Mouse (Mus musculus) olfactory bulb, adult 2 months (tissue): ENCODE data around the gene Cd300ld5. TPM values are rescaled to one million over a fixed set of nuclear protein-coding genes. Genes with fewer than 3 reads are reported as not detected.
"Not testable (repeated sequence)": the region's sequence is repeated elsewhere in the genome, so short reads cannot be mapped to it uniquely, and the experiment has no call there.

Experiments used
- H3K27ac ChIP-seq: fragments of 200-500 bp; 2 replicates; pipeline ENCODE4 v1.5.1; 2012; ENCODE audit warnings: low read depth, low read length; ENCODE audit not compliant: insufficient read depth
- H3K4me1 ChIP-seq: fragments of 200-500 bp; 2 replicates; pipeline ENCODE4 v1.6.1; 2012; ENCODE audit warnings: low read length; ENCODE audit not compliant: control insufficient read depth, insufficient read depth
- H3K4me3 ChIP-seq: fragments of 200-500 bp; 2 replicates; pipeline ENCODE4 v1.5.1; 2012; ENCODE audit warnings: mild to moderate bottlenecking, low read depth, low read length, moderate library complexity; ENCODE audit not compliant: insufficient read depth
- CTCF ChIP-seq: fragments of 200-500 bp; IDR thresholded peaks from 2 replicates; pipeline ENCODE4 v1.5.1; 2012; ENCODE audit warnings: low read depth, mild to moderate bottlenecking, low read length, moderate library complexity; ENCODE audit not compliant: insufficient read depth
- POLR2A ChIP-seq: fragments of 200-500 bp; IDR thresholded peaks from 2 replicates; pipeline ENCODE4 v1.6.1; 2012; ENCODE audit warnings: mild to moderate bottlenecking, low read depth, low read length, moderate library complexity; ENCODE audit not compliant: insufficient read depth
- WGBS: fragments of 180-500 bp; shearing (Covaris S2); methylation state at CpG from one replicate; pipeline ENCODE4 v1.1.7; 2018; 5-methylcytosine and 5-hydroxymethylcytosine counted together
- polyA plus RNA-seq: library from polyadenylated mRNA; stranded (reverse); fragments of >200 nt; gene quantifications from 2 replicates; pipeline ENCODE4 v1.2.4, GENCODE M21; 2012; ENCODE audit warnings: low replicate concordance; ENCODE audit not compliant: missing spikeins, insufficient read depth, insufficient read length

The Cd300ld5 gene
- polyA plus RNA-seq, 1 experiment: not detected

DNA sequence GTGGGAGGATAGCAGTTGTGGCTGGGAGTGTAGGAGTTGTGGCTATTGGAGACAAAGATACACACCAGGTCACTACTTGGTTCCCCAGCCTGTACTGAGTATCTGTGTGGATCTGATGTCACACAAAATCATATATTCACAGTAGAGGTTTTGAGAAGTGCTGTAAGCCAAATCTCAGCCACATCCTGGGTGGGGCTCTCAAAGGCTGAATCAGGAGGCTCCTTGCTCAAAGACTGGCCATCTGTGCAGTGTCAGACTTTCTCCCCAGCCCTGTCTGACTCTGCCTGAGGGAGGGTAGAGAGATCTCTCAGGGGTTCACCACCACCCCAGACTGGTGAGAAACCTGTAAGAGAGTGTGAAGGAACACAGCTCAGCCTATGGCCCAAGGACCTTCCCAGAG lies 17.0 kb upstream of the Cd300ld5 start:
- TF ChIP-seq POLR2A (no peak), CTCF (no peak)
- H3K27ac ChIP-seq: no peak overlapping the region
- no peaks in the 10 kb centered on the region for H3K4me1 ChIP-seq
- H3K4me3 ChIP-seq: no peak overlapping the region

DNA sequence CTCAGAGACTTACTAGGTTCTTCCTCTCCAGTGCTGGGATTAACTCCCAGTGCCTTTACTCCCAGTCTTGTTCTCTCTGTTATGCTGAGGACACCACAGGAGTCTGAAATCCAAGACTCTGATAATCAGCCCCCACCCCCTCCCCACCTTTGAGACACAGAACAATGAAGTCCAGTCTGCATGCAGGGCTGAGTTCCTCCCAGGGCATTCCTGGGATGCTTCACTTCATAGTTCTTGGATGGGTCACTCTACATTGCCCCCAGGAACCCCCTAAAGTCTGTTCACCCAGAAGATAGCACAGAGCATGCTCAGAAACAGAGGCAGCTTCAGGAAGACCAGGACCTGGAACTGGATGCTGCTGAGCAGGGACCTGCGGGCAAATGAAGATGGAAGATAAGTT lies 15.4 kb upstream of the Cd300ld5 start:
- TF ChIP-seq CTCF: no peak
- no peak for TF ChIP-seq POLR2A
- no peak overlapping the region for H3K27ac ChIP-seq
- H3K4me3 ChIP-seq: no peak overlapping the region
- H3K4me1 ChIP-seq: no peaks in the 10 kb centered on the region
- 88% methylated on average over 1 of the region's 1 CpGs for WGBS

DNA sequence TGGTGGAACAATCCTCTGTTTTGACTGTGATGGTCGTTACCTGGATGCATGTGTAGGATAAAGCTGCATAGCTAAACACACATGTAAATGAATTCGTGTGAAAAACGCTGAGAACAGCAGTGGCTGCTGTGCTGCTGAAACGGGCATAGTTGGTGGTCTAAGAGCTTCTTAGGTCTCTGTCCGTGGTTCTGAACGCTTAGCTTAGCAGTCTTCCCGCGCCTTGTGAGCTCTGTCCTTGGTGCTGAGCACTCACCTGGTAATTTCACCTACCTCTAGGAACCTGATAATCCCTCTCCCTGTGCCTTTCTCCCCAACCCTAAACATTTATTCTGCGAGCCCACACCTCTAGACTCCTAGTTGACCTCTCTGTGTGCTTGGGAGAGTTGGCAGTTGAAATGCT lies 14.6 kb upstream of the Cd300ld5 start:
- WGBS: 25% methylated on average over 9 of the region's 9 CpGs
- H3K4me3 ChIP-seq: no peak overlapping the region
- H3K4me1 ChIP-seq: no peaks in the 10 kb centered on the region
- no peak overlapping the region for H3K27ac ChIP-seq
- TF ChIP-seq POLR2A: no peak
- TF ChIP-seq CTCF: no peak

DNA sequence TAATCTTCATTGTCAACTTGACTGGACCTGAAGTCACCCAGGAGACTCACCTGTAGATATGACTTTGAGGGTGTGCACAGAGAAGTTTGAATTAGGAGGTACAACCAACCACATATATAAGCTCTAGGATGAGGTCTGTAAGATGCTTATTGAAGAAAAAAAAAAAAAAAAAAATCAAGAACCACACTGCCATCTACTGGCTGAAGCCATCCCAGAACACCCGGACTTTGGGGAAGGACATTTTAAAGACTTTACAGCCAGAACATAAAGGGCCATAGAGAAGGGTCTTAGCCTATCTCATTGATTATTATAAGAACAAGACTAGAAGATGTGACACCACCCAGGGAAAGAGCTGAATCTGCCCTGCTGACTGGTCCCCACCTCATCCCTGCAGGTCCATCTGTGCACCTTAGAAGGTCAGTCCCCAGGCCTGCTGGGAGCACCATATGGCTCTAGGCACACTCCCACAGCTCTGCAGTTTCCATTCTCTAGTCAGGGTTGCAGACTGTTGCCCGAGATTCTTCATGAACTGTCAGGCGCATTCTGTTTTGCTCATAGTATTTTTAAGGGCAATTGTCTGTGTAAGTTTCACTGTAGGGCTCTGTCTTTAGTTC lies 11.8 kb upstream of the Cd300ld5 start:
- Histone ChIP-seq H3K4me3 (no peak overlapping the region), H3K27ac (no peak overlapping the region), H3K4me1 (no peaks in the 10 kb centered on the region)
- WGBS: 46% methylated on average over 3 of the region's 3 CpGs
- TF ChIP-seq CTCF: no peak
- TF ChIP-seq POLR2A: no peak

DNA sequence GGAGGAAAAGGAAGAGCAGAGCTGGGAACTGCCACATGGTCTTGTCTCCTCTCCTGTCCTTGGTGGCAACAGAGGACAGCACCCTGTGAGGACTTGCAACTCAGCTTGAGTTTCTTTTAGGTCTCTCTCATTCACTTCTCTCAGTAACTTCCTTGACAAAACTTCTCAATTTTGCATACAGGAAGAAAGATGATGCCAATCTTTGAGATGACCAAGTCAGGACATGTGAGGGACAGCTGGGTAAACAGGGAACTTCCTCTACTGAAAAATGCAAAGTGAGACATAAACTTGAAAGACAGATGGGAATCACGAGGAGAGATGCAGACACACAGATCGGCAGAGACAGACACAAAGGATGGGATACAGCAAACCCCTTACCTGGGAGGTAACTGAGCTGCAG lies 10.7 kb upstream of the Cd300ld5 start, which contains the start of gene Cd300ld3:
Gene Cd300ld3 (minus strand): TSS at position 151 of the 400 bp plus-strand sequence.
- Histone ChIP-seq H3K4me1 (no peaks in the 10 kb centered on the region), H3K4me3 (no peak within 1 kb of the TSS), H3K27ac (no peak within 1 kb of the TSS)
- TF ChIP-seq CTCF (no peak), POLR2A (no peak)
- 85% methylated on average over 2 of the region's 2 CpGs for WGBS

DNA sequence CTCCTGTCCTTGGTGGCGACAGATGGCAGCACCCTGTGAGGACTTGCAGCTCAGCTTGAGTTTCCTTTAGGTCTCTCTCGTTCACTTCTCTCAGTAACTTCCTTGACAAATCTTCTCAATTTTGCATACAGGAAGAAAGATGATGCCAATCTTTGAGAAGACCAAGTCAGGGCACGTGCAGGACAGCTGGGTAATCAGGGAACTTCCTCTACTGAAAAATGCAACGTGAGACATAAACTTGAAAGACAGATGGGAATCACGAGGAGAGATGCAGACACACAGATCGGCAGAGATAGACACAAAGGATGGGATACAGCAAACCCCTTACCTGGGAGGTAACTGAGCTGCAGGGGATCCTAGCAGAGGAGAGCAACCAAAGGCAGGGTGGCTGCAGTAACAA lies 10.7 kb downstream of the Cd300ld5 start, which contains the start of gene Cd300ld4:
Gene Cd300ld4 (minus strand): TSS at position 101 of the 400 bp plus-strand sequence.
- no CpG with 5 or more reads among the region's 6 CpGs for WGBS
- H3K4me3 ChIP-seq, H3K27ac ChIP-seq, H3K4me1 ChIP-seq: not testable (repeated sequence)

DNA sequence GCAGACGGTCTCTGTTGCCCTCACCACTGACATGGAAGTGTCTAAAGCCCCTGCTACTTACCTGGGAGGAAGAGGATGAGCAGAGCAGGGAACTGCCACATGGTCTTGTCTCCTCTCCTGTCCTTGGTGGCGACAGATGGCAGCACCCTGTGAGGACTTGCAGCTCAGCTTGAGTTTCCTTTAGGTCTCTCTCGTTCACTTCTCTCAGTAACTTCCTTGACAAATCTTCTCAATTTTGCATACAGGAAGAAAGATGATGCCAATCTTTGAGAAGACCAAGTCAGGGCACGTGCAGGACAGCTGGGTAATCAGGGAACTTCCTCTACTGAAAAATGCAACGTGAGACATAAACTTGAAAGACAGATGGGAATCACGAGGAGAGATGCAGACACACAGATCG lies 21.5 kb downstream of the Cd300ld5 start, which contains the start of gene Cd300ld2:
Gene Cd300ld2 (minus strand): TSS at position 101 of the 400 bp plus-strand sequence.
- not testable (repeated sequence) for H3K27ac ChIP-seq, H3K4me3 ChIP-seq, H3K4me1 ChIP-seq
- no CpG with 5 or more reads among the region's 7 CpGs for WGBS

DNA sequence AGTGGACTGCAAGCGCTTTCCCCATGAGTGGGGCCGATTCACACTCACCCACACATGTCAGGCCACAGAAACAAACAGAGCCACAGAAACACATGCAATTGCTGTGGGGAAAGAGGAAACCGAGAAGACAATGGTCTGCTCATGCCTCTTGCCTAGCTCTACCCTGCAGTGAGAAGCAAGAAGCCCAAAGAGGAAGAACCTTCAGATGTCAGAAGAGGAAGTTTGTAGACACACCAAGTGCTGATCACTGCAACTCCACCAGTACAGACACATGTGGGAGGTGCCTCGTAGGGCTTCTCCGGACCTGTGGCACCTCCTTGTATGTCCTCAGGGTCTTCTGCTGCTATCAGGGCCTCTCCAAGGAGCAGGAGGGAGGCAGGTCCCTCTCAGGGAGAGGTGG lies 33.5 kb downstream of the Cd300ld5 start:
- Histone ChIP-seq H3K27ac (no peak overlapping the region), H3K4me3 (no peak overlapping the region), H3K4me1 (no peaks in the 10 kb centered on the region)
- TF ChIP-seq CTCF (no peak), POLR2A (no peak)
- WGBS: 91% methylated on average over 5 of the region's 5 CpGs

DNA sequence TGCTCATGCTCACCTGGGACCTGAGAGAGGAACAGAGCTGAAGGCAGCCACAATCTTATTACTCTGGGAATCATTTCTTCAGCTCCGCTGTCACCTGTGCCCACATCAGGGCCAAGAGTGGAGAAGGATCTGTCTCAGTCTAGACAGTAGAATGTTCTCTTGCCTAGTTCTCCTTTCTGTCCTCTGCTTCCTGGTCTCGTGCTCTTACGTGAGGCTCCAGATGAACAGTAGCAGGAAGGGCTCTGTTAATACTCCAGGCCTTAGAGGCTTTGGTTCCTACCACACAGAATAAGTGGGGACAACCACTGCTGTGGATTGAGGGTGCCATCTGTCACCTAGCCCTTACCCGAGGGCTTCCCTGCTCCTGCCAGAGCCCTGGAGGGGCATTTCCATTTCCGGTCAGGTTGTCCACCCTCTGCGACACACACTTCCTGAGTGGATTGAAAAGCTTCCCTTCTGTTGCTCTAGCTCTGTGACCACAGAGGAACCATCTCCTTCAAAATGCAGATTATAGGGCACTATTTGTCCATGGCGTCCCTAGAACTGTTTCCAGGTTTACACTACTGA lies 36.0 kb downstream of the Cd300ld5 start, which contains the start of gene Cd300c2:
Gene Cd300c2 (minus strand): TSS at position 407 of the 567 bp plus-strand sequence.
- Histone ChIP-seq H3K4me1 (no peaks in the 10 kb centered on the region), H3K27ac (no peak within 1 kb of the TSS), H3K4me3 (no peak within 1 kb of the TSS)
- whole genome bisulfite sequencing: 94% methylated on average over 7 of the region's 7 CpGs
- TF ChIP-seq CTCF (no peak), POLR2A (no peak)

DNA sequence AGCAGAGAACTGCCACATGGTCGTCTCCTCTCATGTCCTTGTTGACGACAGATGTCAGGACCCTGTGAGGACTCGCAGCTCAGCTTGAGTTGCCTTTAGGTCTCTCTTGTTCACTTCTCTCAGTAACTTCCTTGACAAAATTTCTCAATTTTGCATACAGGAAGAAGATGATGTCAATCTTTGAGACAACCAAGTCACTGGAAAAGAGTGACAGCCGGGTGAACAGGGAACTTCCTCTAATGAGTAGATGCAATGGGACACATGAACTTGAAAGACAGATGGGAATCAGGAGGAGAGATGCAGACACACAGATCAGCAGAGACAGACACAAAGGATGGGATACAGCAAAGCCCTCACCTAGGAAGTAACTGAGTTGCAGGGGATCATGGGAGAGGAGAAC lies 47.8 kb downstream of the Cd300ld5 start, which contains the start of gene Cd300ld:
Gene Cd300ld (minus strand): TSS at position 130 of the 400 bp plus-strand sequence.
- H3K4me3 ChIP-seq: no peak within 1 kb of the TSS
- WGBS: 84% methylated on average over 4 of the region's 4 CpGs
- H3K27ac ChIP-seq: no peak within 1 kb of the TSS
- H3K4me1 ChIP-seq: no peaks in the 10 kb centered on the region
- no peak for TF ChIP-seq CTCF
- TF ChIP-seq POLR2A: no peak
